Mouse (Mus musculus): ENCODE measurements around the gene Ncln.

The Ncln gene

DNA sequence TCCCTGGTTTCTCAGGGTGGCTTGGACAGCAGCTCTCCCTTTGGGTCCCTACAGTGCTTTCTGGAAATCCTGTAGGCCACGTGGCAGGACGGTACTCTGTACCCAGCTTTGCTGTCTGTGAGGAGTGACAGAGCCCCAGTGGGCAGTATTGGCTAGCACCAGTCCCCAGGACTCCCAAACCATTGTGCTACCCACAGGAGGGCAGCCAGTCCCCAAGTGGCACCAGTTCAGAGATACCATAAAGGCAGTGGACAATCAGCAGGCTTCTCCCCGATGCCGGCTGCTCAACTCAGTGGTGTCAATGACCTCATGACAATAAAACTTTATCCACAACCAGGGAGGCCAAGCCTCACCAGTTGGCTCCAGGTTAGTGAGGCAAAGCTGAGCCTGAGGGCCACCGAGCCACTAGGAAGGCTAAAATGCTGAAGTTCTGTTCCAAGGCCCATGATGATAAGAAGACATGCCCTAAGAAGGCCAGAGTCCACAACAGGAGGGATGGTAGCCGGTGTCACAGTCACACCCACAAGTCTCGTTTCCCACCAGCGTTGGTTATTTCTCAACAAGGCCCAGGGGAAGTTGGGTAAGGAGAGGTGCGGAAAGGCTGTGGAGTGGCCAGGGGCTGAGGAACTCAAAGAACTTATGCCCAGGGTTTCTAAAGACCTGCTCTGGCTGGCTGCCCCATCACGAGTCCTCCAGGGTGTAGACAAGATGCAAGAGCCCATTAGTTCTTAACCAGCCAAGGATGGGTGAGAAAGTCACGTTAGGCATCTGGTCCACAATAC lies 1.7 kb downstream of the Ncln start:
- in situ Hi-C loops (cut with MboI; ENCODE audit: unreplicated experiment in 2 of 2): loop anchor here (5.0 to 25.0 kb wide), 4 partner anchors 53 to 680 kb away; partner anchors contain the start of genes BC025920 (in 1 of the 2) and Gna11 (in 1 of the 2)

DNA sequence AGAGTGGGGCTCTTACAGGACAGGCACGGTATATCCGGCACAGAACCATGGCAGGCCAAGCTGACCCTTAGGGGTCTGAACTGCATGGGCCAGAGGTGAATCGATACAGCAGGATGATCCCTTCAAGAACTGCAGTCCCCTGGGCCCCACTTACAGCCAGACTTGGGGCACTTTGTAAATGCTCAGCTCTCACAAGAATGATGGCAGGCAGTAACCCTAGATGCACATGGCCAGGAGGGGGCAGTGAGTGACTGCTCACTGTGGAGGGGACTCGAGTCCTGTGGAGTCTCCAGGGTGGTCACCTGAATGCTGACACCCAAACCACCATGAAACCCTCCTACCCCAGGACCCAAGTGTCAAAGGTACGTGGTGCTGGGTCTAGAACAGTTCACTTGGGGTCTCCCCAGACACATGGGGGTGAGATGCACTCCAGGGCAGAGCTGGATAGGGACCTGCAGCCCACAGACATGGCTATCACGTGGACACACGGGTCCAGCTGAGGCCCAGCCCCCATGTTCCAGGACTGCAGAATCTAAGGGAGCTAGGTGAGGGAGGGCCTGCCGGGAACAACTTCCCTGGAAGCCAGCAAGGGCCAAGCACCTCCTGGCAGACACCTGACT lies 2.5 kb downstream of the Ncln start:
- in situ Hi-C loops (cut with MboI; ENCODE audit: unreplicated experiment in 2 of 2): loop anchor here (10.0 to 25.0 kb wide), 2 partner anchors 669 to 681 kb away; no protein-coding TSS in a partner anchor

GRCm38 (mm10) chr10:81492606-81493240 lies 3.5 kb downstream of the Ncln start:
- in situ Hi-C loops (cut with MboI; ENCODE audit: unreplicated experiment in 2 of 2): loop anchor here (10.0 to 25.0 kb wide), 2 partner anchors 670 to 682 kb away; no protein-coding TSS in a partner anchor

DNA sequence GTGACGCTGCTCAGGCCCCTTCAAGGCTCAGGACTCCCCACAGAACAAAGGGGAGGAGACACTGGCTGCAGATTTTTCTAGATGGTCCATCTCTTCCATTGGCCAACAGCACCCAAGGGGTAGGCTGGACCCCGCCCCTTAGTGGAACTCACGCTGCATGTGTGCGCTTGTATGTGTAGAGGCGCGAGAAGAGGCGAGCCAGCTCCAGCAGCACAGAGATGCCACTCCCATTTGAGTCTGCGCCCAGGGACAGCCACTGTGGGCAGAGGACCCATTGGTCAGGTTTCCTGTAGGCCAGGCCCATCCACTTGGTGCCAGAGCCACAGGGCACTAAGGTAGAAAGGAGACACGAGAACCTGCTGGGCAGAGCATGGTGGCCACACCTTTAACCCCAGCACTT lies 5.2 kb downstream of the Ncln start:
- in situ Hi-C loops (cut with MboI; ENCODE audit: unreplicated experiment in 2 of 2): loop anchor here (10.0 to 25.0 kb wide), 2 partner anchors 671 to 684 kb away; no protein-coding TSS in a partner anchor

GRCm38 (mm10) chr10:81489941-81490340 lies 6.3 kb downstream of the Ncln start:
- in situ Hi-C loops (cut with MboI; ENCODE audit: unreplicated experiment in 2 of 2): loop anchor here (10.0 to 25.0 kb wide), 2 partner anchors 672 to 685 kb away; no protein-coding TSS in a partner anchor

DNA sequence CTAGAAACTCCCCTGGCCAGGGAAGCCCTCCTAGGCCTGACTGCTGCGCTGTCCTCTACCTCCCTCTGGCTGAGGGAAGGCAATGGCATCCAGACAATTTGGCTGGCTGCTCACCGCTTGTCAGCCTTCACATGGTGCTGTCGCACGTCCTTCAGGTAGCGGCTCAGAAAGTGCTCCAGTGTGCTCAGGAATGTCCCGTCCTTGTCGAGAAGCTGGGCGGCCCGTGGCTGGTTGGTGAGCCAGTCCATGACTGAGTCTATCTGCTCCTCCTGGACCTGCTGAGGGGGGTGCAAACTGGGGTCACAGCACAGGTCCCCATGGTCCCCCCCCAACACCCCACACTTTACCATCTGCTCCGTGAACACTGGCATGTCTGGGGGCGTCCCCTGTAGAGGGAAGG lies 8.1 kb downstream of the Ncln start:
- in situ Hi-C loops (cut with MboI; ENCODE audit: unreplicated experiment in 2 of 2): loop anchor here in 1 of 2 experiments (25.0 kb wide), 1 partner anchor 674 kb away; no protein-coding TSS in a partner anchor

- in situ Hi-C loops (cut with MboI; ENCODE audit: unreplicated experiment in 2 of 2): loop anchor here in 1 of 2 experiments (25.0 kb wide), 1 partner anchor 676 kb away; no protein-coding TSS in a partner anchor
Measured at GRCm38 (mm10) chr10:81486496-81486895, 9.7 kb downstream of the Ncln start.

GRCm38 (mm10) chr10:81485479-81486018 lies 10.6 kb downstream of the Ncln start:
- in situ Hi-C loops (cut with MboI; ENCODE audit: unreplicated experiment in 2 of 2): loop anchor here in 1 of 2 experiments (25.0 kb wide), 1 partner anchor 677 kb away; no protein-coding TSS in a partner anchor

DNA sequence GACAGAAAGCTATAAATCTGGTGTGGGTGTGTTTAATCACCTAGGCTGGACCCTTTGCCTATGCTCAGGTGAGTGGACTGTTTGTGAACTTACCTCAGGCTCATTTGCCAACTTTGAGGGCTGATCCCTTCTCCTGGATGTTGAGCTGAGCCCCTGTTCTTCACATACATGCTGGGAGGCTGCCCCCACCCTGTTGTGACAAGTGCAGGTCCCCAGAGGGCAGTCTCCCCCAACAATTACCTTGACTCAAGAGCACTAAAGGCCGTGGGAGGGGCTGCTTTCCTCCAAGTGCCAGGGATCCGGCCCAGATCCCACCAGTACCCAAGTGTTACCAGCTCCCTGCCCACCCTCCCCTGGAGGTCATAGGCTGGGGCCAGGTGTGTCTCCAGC lies 11.1 kb downstream of the Ncln start:
- in situ Hi-C loops (cut with MboI; ENCODE audit: unreplicated experiment in 2 of 2): loop anchor here in 1 of 2 experiments (25.0 kb wide), 1 partner anchor 677 kb away; no protein-coding TSS in a partner anchor

DNA sequence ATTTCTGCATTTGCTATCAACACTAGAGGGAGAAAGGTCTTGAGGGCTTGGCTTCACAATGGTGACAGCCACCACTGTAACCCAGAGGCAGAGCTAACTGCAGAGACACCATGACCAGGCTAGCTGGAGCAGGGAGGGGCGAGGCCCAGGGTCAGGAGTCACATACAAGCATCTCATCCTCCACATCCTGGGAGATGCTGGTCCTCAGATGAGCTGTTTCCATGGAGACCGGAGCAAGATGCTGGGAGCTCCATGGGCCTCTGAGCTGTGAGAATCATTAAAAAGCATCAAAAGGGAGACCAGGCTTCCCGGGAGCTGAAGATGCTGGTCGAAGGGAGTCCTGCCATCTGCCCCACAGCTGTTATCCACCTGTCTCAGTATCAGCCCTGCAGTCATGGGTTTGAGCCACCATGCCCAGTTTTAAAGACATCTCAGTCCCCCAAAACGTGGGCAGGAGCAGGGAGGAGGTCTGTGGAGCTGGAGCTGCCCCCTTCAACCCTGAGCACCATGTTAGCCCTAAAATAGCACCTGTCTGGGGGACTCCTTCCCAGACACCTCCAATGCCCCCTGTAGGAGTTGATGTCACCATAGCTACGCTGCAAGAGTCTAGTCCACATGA lies 11.6 kb downstream of the Ncln start:
- in situ Hi-C loops (cut with MboI; ENCODE audit: unreplicated experiment in 2 of 2): loop anchor here in 1 of 2 experiments (5.0 to 25.0 kb wide), 2 partner anchors 43 to 678 kb away; no protein-coding TSS in a partner anchor

DNA sequence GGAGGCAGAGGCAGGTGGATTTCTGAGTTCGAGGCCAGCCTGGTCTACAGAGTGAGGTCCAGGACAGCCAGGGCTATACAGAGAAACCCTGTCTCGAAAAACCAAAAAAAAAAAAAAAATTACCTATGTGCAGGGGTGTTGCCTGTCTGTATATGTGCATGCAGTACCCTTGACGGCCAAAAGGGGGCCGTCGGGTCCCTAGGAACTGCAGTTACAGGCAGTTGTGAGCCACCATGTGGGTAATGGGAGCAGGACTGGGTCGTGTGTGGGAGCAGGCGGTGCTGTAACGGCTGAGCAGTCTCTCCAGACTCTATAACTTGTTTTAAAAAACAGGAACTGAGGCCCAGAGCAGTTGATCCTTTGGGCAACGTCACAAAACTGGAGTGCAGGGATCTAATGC lies 12.2 kb downstream of the Ncln start:
- in situ Hi-C loops (cut with MboI; ENCODE audit: unreplicated experiment in 2 of 2): loop anchor here in 1 of 2 experiments (5.0 to 25.0 kb wide), 2 partner anchors 43 to 678 kb away; no protein-coding TSS in a partner anchor

GRCm38 (mm10) chr10:81482533-81482889 lies 13.7 kb downstream of the Ncln start, which contains the start of gene Celf5:
Gene Celf5, minus strand, starts transcription at chr10:81482709.
- in situ Hi-C loops (cut with MboI; ENCODE audit: unreplicated experiment in 2 of 2): loop anchor here in 1 of 2 experiments (5.0 to 25.0 kb wide), 2 partner anchors 45 to 680 kb away; no protein-coding TSS in a partner anchor

DNA sequence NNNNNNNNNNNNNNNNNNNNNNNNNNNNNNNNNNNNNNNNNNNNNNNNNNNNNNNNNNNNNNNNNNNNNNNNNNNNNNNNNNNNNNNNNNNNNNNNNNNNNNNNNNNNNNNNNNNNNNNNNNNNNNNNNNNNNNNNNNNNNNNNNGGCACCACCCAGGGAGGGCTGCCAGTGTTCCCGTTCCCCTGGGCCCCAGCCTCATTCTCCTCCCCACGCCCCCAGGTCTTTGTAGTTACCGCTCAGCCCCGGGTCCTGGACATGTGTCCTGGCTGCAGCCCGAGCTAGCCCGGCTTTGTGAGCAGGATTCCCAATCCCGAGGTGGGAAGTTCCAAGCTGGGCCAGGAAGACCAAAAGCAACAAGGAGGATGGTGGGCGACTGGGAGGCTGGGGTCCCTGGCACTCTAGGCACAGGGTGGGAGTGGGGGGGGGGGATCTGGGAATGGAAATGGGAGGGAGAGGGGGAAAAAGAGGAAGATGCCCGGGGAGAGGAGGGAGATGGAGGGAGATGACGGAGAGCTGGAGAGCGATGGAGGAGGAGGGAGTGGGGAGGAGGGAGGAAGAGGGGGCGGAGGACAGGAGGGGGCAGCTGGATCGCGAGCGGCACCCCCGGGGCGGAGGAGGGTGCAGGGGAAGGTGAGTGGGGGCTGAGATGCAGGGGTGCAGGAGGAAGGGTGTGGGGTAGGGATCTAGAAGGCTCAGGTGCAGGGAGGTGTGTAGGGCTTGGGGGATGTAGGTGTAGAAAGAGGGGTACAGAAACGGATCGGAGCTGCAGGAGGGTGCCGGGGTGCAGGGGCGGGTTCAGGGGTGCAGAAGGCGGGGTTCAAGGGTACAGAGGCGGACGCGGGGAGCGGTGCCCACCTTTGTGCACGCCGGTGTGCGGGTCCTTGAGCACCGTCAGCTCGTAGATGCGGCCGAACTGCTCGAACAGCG lies 14.3 kb downstream of the Ncln start:
- in situ Hi-C loops (cut with MboI; ENCODE audit: unreplicated experiment in 2 of 2): loop anchor here in 1 of 2 experiments (5.0 to 25.0 kb wide), 2 partner anchors 45 to 680 kb away; no protein-coding TSS in a partner anchor

- in situ Hi-C loops (cut with MboI; ENCODE audit: unreplicated experiment in 2 of 2): no loop called here
Measured at GRCm38 (mm10) chr10:81474461-81474860, 21.7 kb downstream of the Ncln start.

DNA sequence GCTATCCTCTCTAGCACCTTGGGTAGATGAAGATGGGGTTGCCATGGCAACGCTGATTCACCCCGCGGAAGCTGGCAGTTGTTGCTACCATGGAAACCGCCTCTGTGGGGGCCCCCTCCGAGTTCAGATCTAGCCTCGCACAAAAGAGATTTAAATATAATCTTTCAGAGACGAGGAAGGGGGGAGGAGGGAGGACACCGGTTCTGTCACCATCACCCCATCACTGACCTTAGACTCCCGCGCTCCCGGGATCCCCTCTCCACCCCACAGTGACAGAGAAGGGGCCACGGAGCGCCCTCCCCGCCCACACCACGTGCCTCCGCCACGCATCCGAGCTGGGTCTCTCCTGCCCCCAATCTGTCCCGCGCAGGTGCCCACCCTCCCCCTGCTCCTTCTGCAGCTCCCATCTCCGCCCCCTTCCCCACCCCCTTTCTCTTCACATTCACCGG lies 23.2 kb downstream of the Ncln start:
- in situ Hi-C loops (cut with MboI; ENCODE audit: unreplicated experiment in 2 of 2): no loop called here

- in situ Hi-C loops (cut with MboI; ENCODE audit: unreplicated experiment in 2 of 2): no loop called here
Measured at GRCm38 (mm10) chr10:81472403-81473002, 23.7 kb downstream of the Ncln start.

- in situ Hi-C loops (cut with MboI; ENCODE audit: unreplicated experiment in 2 of 2): no loop called here
Measured at GRCm38 (mm10) chr10:81470454-81470853, 25.7 kb downstream of the Ncln start.

DNA sequence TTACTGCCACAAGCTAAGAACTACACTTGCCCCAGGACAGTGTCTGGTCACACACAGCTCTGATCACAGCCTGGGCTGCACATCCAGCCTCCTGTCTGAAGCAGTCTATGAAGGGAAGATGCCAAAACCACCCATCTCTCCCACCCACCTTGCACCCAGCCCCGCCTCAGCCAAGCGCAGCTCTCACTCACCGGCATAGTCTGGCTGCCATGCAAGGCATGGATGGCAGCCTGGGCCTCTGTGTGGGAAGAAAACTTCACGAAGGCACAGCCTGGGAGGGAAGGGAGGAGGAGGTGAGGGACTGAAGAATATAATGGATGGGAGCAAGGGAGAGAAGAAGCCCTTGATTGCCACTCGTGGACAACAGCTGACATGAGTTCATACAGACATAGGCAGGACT lies 26.9 kb downstream of the Ncln start:
- in situ Hi-C loops (cut with MboI; ENCODE audit: unreplicated experiment in 2 of 2): no loop called here

All from v-Abl transformed pro-B cells (cell line).